Mouse (Mus musculus) NIH3T3 (cell line): ENCODE results near the gene Gm128.

ENCODE experiments used
- DNase-seq: peaks from one replicate; pipeline ENCODE4 v3.0.0-alpha.2; 2012; ENCODE audit warnings: low read depth

Gene Gm128

GRCm38 (mm10) chr3:95269789-95270188, 28.4 kb upstream of the Gm128 start:
- DNase-seq: no peak

- DNase-seq: peak; percentile 72
Observed at GRCm38 (mm10) chr3:95267855-95268254, 26.5 kb upstream of the Gm128 start.

GRCm38 (mm10) chr3:95266052-95266451, 24.7 kb upstream of the Gm128 start:
- DNase-seq: no peak

DNA sequence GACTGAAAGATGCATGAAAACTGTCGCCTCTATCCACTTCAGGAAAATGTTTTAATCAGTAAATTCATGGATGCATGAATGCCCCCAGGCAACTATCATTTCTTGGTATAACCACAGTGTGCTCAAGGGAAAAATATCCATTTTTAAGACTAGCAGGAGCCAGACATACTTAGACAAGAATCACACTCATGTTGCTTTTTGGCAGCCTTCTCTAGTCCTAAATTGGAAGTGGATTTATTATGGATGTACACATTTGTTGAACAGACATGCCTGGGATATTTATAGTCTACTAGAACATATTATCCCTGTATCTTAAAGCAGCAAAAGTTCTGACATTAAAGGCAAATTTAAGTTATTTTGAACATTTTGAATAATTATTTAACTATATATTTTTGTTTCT, 23.3 kb upstream of the Gm128 start:
- no peak for DNase-seq

DNA sequence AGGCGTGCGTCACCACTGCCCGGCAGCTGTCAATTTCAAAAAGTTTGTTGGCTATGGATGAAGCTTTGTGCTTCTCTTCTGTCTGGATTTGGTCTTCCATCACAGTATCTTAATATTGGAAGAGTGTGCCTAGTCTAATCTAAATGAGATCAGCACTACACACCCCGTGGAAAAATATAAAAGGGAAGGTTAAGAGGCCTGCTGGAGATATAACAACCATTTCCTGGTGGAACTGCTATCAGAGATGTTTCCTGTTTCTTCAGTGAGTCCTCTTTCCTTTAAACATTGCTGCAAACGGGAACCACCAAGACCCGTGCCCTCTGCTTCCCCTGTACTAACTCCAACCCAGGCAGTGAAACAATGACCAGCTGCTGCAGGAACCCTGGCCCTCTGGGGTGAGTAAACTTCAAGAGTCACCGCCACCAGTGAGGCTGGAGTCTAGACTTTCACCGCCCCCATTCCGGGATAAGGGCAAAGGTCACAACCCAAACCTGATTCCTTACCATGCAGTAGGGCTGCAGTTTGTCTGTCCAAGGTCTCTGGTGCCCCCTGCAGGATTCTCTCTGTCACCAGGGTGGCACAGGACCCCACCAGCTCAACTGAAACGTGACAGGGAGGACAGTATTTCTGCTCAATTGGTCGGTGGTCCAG, 21.8 kb upstream of the Gm128 start:
- peak; percentile 73 for DNase-seq

GRCm38 (mm10) chr3:95261975-95262374, 20.6 kb upstream of the Gm128 start:
- peak; percentile 80 for DNase-seq

GRCm38 (mm10) chr3:95256931-95257330, 15.5 kb upstream of the Gm128 start:
- DNase-seq: no peak

GRCm38 (mm10) chr3:95250783-95251424, 9.5 kb upstream of the Gm128 start, which contains the start of gene Bnipl:
Gene Bnipl (minus strand): TSS chr3:95251193.
- no peak for DNase-seq

DNA sequence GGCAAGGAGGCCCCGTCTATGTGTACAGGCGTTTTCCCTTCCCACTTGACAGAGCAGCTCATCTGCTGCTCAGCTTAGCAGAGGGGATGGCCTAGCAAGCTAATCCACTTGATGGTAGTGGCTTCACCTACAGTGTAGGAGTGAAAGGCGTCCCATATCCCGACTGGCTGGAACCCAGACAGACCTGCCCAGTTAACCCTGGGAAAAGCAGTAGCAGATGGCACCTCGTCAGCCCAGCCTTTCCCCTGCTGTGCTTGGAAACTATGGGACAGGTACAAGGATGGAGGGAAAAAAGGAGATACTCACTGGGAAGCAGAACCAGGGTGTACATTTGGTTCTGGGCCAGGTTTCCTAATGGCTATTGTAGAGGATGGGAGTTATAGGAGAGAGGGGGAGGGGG, 9.0 kb upstream of the Gm128 start:
- no peak for DNase-seq

- no peak for DNase-seq
Observed at GRCm38 (mm10) chr3:95247660-95248336, 6.4 kb upstream of the Gm128 start.

DNA sequence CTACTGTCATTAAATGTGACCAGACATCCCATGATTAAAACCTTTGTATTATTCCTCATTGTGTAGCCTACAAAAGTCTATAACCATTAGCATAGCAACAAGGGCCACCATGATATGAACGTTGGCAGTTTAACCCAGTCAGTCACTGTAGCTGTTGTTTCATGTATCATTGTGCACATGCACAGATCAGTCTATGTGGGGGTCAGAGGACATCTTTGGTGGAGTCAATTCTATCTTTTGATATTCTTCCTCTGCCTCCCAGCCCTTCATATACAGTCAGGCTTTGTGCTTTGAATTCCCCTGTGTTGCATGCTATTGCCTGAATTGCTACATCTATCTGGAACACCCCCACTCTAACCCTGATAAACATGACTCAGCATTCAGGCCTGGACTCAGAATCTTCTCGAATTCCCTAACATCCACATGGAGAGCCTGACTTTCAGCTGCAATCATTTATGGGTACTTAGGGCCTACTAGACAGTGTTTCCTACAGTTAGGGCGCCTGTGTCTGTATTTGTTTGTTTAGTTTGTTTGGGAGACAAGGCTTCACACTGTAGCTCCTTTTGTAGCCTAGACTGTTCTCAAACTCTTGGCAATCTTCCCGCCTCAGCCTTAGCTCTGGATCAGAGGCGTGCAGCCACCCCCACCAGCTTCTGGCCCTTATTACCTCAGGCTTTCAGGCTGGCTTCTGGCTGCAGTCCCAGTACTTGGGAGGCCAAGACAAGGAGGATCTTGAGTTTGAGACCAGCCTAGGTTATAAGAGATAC, 5.2 kb upstream of the Gm128 start:
- DNase-seq: peak; percentile 96

DNA sequence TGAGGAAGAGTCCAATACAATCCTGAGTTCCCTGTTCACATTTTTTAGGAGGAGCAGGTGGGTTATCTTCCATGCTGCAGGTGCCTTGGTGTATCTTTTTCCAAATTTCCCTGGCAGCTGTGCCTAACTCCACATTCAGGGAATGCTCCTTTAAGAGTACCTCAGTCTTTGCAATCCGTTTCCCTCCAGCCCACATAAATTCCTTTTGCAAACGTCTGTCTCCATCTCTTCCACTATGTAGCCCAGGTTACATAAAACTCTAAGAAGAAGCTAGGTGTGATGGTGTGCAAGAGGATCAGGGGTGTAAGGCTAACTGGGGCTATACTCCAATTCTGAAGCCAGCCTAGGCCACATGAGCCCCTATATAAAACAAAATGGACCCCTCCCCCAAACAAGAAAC, 1.7 kb upstream of the Gm128 start:
- DNase-seq: no peak

- no peak for DNase-seq
Observed at GRCm38 (mm10) chr3:95240900-95241299, 498 bp downstream of the Gm128 start.

GRCm38 (mm10) chr3:95239971-95240370, 1.4 kb downstream of the Gm128 start:
- no peak for DNase-seq

DNA sequence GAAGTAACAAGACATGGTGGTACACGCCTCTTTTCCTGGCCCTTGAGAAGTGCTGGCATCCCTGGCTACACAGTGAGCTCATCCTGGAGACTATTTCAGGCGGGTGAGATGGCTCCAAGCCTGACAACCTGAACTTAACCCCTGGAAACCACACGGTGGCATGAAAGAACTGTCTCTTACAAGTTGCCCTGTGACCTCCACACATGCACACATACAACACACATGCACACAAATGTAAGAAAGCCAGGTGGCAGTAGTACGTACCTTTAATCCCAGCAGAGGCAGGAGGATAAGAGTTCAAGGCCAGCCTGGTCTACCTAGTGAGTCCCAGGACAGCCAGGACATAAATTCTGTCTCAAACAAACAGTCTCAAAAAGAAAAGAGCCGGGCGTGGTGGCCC, 2.4 kb downstream of the Gm128 start:
- DNase-seq: no peak

GRCm38 (mm10) chr3:95237541-95238099, 3.8 kb downstream of the Gm128 start:
- DNase-seq: peak; percentile 84

GRCm38 (mm10) chr3:95235386-95236301, 5.8 kb downstream of the Gm128 start:
- no peak for DNase-seq

GRCm38 (mm10) chr3:95233303-95233980, 8.0 kb downstream of the Gm128 start:
- DNase-seq: no peak

DNA sequence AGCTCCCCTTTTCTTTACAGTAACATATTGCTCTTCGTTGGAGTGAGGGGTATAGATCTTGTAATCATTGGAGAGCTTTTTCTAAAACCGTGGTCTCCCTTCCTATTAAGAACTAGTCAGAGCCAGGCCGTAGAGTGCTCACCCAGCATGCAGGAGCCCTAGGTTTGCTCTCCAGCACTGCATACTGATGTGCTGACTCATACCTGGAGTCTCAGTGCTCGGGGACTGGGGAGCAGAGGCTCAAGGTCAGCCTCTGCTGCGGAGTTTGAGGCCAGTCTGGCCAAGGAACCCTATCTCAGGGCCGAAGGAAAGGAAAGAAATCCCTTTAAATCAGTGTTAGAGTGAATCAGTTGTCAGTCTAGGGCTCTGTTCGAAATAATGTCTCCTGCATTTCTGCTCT, 8.6 kb downstream of the Gm128 start:
- peak; percentile 86 for DNase-seq
